Mouse (Mus musculus): Measurements from ENCODE around the gene Bach2. TPM values are rescaled to one million over a fixed set of nuclear protein-coding genes. Genes with fewer than 3 reads are reported as not detected.

The Bach2 gene
- polyA plus RNA-seq, 1 experiment, result 57.6 TPM

DNA sequence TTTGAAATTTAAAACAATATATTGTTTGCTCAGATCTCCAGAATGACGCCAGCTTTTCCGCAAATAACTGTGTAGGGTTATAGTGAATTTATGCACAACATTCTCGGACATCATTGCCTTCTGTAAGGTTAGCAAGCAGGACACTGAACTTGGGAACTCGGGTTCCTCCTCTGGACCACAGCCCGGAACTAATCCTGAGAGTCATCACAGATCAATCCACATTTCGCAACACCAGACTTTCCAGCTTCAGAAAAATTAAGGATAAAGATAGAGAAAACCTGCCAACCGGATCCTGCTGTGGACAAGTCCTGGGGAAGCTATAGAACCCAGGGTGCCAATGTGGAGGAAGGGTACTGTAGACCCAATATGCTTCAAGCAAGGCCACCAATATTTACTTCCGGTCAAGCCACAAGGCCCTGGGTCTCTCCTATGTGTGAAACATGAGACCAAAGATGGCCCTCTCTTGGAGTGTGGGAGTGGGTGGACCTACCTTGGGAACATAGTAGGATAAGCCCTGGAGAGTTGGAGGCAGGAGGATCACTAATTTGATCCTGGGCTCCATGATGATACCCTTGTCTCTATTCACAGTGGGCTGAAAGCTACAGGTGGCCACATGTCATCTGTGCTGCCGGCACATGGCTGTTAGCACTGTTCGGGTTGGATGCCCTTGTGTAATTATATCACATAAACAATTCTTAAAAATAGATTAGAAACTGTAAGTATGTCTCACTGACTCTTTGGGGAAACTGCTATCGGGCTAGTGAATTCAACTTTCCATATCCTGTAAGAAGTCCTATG is 7.1 kb upstream of the Bach2 start:
- Histone ChIP-seq H3K27ac (ENCODE audit: control insufficient read depth, insufficient read depth, low read depth, low read length, poor library complexity) (peak overlapping the region; percentile 88), H3K4me1 (ENCODE audit: control insufficient read depth, insufficient read depth, low read length) (no peaks in the 10 kb centered on the region; the same call in 1 of the 2 replicates), H3K4me3 (replicated peaks; ENCODE audit: control insufficient read depth, low read depth, low read length) (no peak overlapping the region)
- TF ChIP-seq POLR2A (IDR thresholded peaks at IDR 0.05; ENCODE audit: borderline replicate concordance, control insufficient read depth, low read depth, low read length), result 0 out of 2 replicates have a peak, but pooled peaks have one; percentile 10
- no peak for TF ChIP-seq CTCF (IDR thresholded peaks at IDR 0.05; ENCODE audit: control insufficient read depth, insufficient read depth, low read length)
- WGBS, result 78% methylated on average over 11 of the region's 11 CpGs

DNA sequence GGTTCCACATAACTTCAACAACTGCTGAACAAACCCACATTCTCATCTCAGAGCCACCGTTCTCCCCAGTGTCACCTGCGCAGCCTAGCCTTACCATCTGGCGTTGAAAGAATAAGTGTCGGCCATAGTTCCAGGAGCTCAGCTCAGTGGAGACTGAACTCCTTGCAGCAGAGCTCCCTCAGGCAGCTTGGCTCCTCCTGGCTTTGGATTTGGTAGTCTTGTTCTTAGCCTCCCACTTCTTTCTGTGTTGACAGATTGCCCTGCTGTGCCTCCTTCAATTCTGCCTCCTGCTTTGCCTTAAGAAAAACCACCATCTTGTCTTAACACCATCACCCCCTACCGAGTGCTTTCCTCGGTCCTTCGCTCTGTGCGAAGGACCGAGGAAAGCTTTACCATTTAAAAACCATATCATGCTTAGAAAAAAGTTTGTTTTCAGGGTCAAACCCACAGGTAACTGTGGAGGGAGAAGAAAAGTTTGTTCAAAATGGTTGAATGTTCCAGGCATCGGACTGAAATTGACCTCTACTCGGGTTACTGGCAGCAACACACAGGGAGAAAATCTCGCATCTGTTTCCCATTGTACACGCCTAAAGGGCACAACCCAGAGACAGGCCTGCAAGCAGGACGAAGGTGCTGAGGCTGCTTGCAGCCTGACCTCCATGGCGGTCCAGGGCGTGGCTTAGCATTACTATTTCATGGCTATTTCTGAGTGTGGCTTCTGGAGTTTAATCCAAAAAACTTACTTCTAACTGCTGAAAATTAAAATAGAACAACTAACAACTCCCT is 2.5 kb upstream of the Bach2 start:
- H3K27ac ChIP-seq (ENCODE audit: control insufficient read depth, insufficient read depth, low read depth, low read length, poor library complexity), result no peak overlapping the region
- 88% methylated on average over 16 of the region's 16 CpGs for WGBS
- TF ChIP-seq POLR2A (IDR thresholded peaks at IDR 0.05; ENCODE audit: borderline replicate concordance, control insufficient read depth, low read depth, low read length) (no peak), CTCF (IDR thresholded peaks at IDR 0.05; ENCODE audit: control insufficient read depth, insufficient read depth, low read length) (no peak)
- no peaks in the 10 kb centered on the region; the same call in 1 of the 2 replicates for H3K4me1 ChIP-seq (ENCODE audit: control insufficient read depth, insufficient read depth, low read length)
- H3K4me3 ChIP-seq (replicated peaks; ENCODE audit: control insufficient read depth, low read depth, low read length), result no peak overlapping the region

- Histone ChIP-seq H3K4me3 (replicated peaks; ENCODE audit: control insufficient read depth, low read depth, low read length) (peak overlapping the region; percentile 64), H3K4me1 (ENCODE audit: control insufficient read depth, insufficient read depth, low read length) (no peaks in the 10 kb centered on the region; the same call in none of the 2 replicates), H3K27ac (ENCODE audit: control insufficient read depth, insufficient read depth, low read depth, low read length, poor library complexity) (peak overlapping the region; percentile 97)
- under 1% methylated on average over 90 of the region's 100 CpGs for WGBS
- no peak for TF ChIP-seq CTCF (IDR thresholded peaks at IDR 0.05; ENCODE audit: control insufficient read depth, insufficient read depth, low read length)
- TF ChIP-seq POLR2A (IDR thresholded peaks at IDR 0.05; ENCODE audit: borderline replicate concordance, control insufficient read depth, low read depth, low read length), result peak; percentile 21; the same call in 1 of the 2 replicates
Measured at GRCm38 (mm10) chr4:32238921-32239748, 531 bp downstream of the Bach2 start.

GRCm38 (mm10) chr4:32239749-32240131 is 1.1 kb downstream of the Bach2 start:
- TF ChIP-seq POLR2A (IDR thresholded peaks at IDR 0.05; ENCODE audit: borderline replicate concordance, control insufficient read depth, low read depth, low read length) (no peak), CTCF (IDR thresholded peaks at IDR 0.05; ENCODE audit: control insufficient read depth, insufficient read depth, low read length) (no peak)
- WGBS, result under 1% methylated on average over 26 of the region's 26 CpGs
- Histone ChIP-seq H3K4me1 (ENCODE audit: control insufficient read depth, insufficient read depth, low read length) (no peaks in the 10 kb centered on the region; the same call in none of the 2 replicates), H3K4me3 (replicated peaks; ENCODE audit: control insufficient read depth, low read depth, low read length) (peak overlapping the region; percentile 72), H3K27ac (ENCODE audit: control insufficient read depth, insufficient read depth, low read depth, low read length, poor library complexity) (peak overlapping the region; percentile 97)

DNA sequence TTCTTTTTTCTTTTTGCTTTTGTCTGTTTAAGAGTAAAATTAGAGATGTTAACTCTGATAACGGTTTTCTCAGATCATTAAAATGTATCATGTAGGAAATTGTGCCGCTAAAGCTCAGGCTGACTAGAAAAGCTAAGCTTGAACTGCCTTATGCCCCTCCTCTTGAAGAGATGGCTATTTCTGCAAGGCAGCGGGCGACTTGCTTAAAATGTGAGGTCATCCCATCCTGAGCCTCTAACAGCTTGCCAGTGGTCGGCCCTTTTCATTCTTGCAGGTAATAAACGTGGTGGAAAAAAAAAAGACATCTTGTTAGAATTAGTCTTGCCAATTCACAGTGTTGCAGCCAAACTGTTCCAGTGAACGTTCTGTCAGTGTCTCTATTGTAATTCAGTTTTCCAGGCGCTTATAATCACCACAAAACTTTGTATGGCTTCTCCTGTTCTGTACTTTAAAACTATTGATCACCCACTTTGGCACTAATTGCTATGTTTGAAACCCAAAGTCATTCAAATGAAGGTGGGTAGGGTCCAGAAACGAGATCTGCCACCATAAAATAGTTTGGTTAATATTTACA is 1.9 kb downstream of the Bach2 start:
- Histone ChIP-seq H3K4me3 (replicated peaks; ENCODE audit: control insufficient read depth, low read depth, low read length) (peak overlapping the region; percentile 40), H3K27ac (ENCODE audit: control insufficient read depth, insufficient read depth, low read depth, low read length, poor library complexity) (0 out of 2 replicates have a peak overlapping the region, but pooled peaks have one; percentile 12)
- TF ChIP-seq CTCF (IDR thresholded peaks at IDR 0.05; ENCODE audit: control insufficient read depth, insufficient read depth, low read length) (no peak), POLR2A (IDR thresholded peaks at IDR 0.05; ENCODE audit: borderline replicate concordance, control insufficient read depth, low read depth, low read length) (no peak)

GRCm38 (mm10) chr4:32241351-32241980 is 2.9 kb downstream of the Bach2 start:
- Histone ChIP-seq H3K4me1 (ENCODE audit: control insufficient read depth, insufficient read depth, low read length) (no peaks in the 10 kb centered on the region; the same call in none of the 2 replicates), H3K27ac (ENCODE audit: control insufficient read depth, insufficient read depth, low read depth, low read length, poor library complexity) (no peak overlapping the region; the same call in 1 of the 2 replicates), H3K4me3 (replicated peaks; ENCODE audit: control insufficient read depth, low read depth, low read length) (peak overlapping the region; percentile 3)
- WGBS, result 81% methylated on average over 6 of the region's 6 CpGs
- TF ChIP-seq POLR2A (IDR thresholded peaks at IDR 0.05; ENCODE audit: borderline replicate concordance, control insufficient read depth, low read depth, low read length) (no peak), CTCF (IDR thresholded peaks at IDR 0.05; ENCODE audit: control insufficient read depth, insufficient read depth, low read length) (no peak)

More for the DNA sequence above, 1.9 kb downstream of the Bach2 start:
- 56% methylated on average over 9 of the region's 9 CpGs for WGBS
- H3K4me1 ChIP-seq (ENCODE audit: control insufficient read depth, insufficient read depth, low read length), result no peaks in the 10 kb centered on the region; the same call in none of the 2 replicates

- no peak overlapping the region for H3K4me3 ChIP-seq (replicated peaks; ENCODE audit: control insufficient read depth, low read depth, low read length)
- WGBS, result 77% methylated on average over 6 of the region's 6 CpGs
- no peak overlapping the region for H3K27ac ChIP-seq (ENCODE audit: control insufficient read depth, insufficient read depth, low read depth, low read length, poor library complexity)
- TF ChIP-seq CTCF (IDR thresholded peaks at IDR 0.05; ENCODE audit: control insufficient read depth, insufficient read depth, low read length), result no peak
- no peak for TF ChIP-seq POLR2A (IDR thresholded peaks at IDR 0.05; ENCODE audit: borderline replicate concordance, control insufficient read depth, low read depth, low read length)
- no peaks in the 10 kb centered on the region; the same call in none of the 2 replicates for H3K4me1 ChIP-seq (ENCODE audit: control insufficient read depth, insufficient read depth, low read length)
Measured at GRCm38 (mm10) chr4:32242122-32242615, 3.6 kb downstream of the Bach2 start.
